Mouse (Mus musculus) heart, embryonic 16.5 days (tissue): ENCODE data around the gene Slc35b2. TPM values are rescaled to one million over a fixed set of nuclear protein-coding genes. Genes with fewer than 3 reads are reported as not detected.

ENCODE experiments used
- ATAC-seq: fragments of 200-750 bp; cut with Nextera tagmentation; replicated peaks from 2 replicates; pipeline ENCODE4 v1.8.0; 2017; ENCODE audit warnings: moderate number of reproducible peaks; ENCODE audit not compliant: insufficient read depth, low FRiP score; ENCODE audit errors: extremely low read depth
- H3K27ac ChIP-seq: fragments of 300-500 bp; sonication (generic); 2 replicates; pipeline ENCODE4 v1.5.1; 2014; ENCODE audit warnings: mild to moderate bottlenecking, low read length, control low read depth, moderate library complexity
- H3K27me3 ChIP-seq: fragments of 300-500 bp; sonication (generic); 2 replicates; pipeline ENCODE4 v1.6.1; 2014; ENCODE audit warnings: low read length, mixed read lengths; ENCODE audit not compliant: control insufficient read depth, insufficient read depth
- H3K36me3 ChIP-seq: fragments of 300-500 bp; sonication (generic); 2 replicates; pipeline ENCODE4 v1.6.1; 2014; ENCODE audit not compliant: control insufficient read depth, insufficient read depth
- H3K4me1 ChIP-seq: fragments of 300-500 bp; sonication (generic); 2 replicates; pipeline ENCODE4 v1.6.1; 2014; ENCODE audit warnings: low read length, mixed read lengths; ENCODE audit not compliant: control insufficient read depth, insufficient read depth
- H3K4me2 ChIP-seq: fragments of 300-500 bp; sonication (generic); 2 replicates; pipeline ENCODE4 v1.6.1; 2014; ENCODE audit warnings: low read depth, mild to moderate bottlenecking, control low read depth, low read length
- H3K4me3 ChIP-seq: fragments of 300-500 bp; sonication (generic); 2 replicates; pipeline ENCODE4 v1.5.1; 2014; ENCODE audit warnings: mild to moderate bottlenecking, control low read depth, low read length
- H3K9ac ChIP-seq: fragments of 300-500 bp; sonication (generic); 2 replicates; pipeline ENCODE4 v1.6.1; 2014; ENCODE audit warnings: low read length, control low read depth
- H3K9me3 ChIP-seq: fragments of 300-500 bp; sonication (generic); replicated peaks from 2 replicates; pipeline ENCODE4 v1.6.1; 2016; ENCODE audit warnings: low read length; ENCODE audit not compliant: control insufficient read depth
- WGBS: fragments of 180-500 bp; shearing (Covaris S2); extraction: QIAGEN DNeasy Blood & Tissue Kit; methylation state at CpG from one replicate; pipeline ENCODE4 v1.1.7; 2014; 5-methylcytosine and 5-hydroxymethylcytosine counted together
- polyA plus RNA-seq: library from polyadenylated mRNA; unstranded; fragments of >200 nt; fragmentation: Nextera tagmentation; extraction: Ambion mirVana; gene quantifications from 2 replicates; pipeline ENCODE4 v1.2.1, GENCODE M21; 2015

Gene Slc35b2
- polyA plus RNA-seq, 1 experiment from 2014 or later, result 89.4 TPM

DNA sequence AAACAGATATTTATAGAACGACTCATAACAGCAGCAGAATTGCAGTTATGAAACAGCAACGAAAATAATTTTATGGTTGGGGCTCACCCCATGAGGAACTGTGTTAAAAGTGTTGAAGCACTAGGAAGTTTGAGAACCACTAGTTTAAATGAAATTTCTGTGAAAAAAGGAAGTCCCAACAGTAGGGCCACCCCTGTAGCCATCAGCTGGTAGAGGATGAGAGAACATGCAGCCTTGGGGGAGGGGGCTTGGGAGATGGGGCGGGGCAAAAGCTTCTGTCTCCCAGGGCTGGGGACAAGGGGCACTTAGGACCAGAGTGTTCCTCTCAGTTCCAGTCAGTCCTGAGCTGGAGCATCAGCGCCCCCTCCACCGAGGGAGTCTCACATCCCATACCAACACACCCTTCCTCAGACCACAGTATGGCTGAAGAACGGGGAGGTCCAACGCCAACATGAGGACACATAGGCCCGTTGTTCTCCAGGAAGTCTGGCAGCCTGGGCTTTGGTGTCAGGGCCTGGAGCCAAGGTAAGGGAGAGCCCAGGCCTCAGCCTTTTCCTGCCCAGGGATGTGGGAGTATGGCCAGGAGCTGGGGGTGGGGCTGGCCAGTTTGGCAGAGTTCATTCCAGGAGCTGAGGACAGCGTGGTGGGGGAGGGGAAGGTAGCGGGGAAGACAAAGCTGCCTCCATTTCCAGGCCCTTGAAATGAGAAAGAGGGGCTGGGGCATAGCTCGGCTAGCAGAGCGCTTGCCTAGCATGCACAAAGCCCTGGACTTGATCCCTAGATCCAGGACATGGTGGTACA is 20.6 kb downstream of the Slc35b2 start:
- peaks cover 27% of the 10 kb centered on the region for H3K36me3 ChIP-seq
- WGBS, result 28% methylated on average over 12 of the region's 12 CpGs
- 0 out of 2 replicates have a peak overlapping the region, but pooled peaks have one; percentile 38 for H3K9ac ChIP-seq
- H3K4me3 ChIP-seq, result no peak overlapping the region
- no peaks in the 10 kb centered on the region for H3K27me3 ChIP-seq
- peaks cover 5% of the 10 kb centered on the region for H3K9me3 ChIP-seq
- ATAC-seq, result peak; percentile 75
- H3K27ac ChIP-seq, result peak overlapping the region; percentile 93
- H3K4me2 ChIP-seq, result peak overlapping the region; percentile 5; the same call in 1 of the 2 replicates
- H3K4me1 ChIP-seq, result peaks cover 35% of the 10 kb centered on the region

DNA sequence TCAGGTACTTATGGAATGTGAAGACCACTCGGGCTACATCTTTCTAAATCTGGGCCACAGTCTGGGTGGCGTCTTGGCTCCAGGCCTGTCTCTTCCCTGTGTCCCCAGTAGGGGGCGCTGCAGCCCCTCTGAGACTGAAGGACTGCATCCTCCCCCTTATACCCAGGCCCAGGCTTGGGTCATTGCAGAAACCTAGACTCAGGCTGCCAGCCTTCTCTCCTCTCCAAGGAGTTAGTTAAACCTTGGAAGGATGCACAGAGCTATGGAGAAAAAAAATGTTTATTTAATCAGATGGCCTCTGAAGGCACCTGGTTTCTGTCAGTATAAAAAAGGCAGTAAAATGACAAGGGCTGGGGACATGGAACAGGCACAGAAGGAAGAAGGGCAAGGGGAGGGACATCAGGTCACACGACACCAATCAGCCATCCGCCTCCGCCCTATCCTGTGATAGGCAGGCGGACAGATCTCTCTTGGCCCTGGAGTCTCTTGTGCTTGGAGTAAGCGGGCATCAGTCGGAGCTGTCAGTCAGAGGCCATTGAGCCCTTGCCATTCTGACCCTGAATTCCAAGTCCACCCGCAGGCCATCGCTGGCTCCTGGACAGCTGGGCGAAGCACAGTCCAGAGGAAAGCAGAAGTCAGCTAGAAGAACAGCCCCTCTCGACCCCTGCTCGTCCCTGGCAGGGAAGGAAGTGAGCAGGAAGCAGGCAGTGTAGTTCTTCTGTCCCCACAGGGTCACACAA is 21.4 kb downstream of the Slc35b2 start:
- Histone ChIP-seq H3K27me3 (no peaks in the 10 kb centered on the region), H3K4me1 (peaks cover 35% of the 10 kb centered on the region), H3K27ac (peak overlapping the region; percentile 93), H3K36me3 (peaks cover 31% of the 10 kb centered on the region), H3K9me3 (peaks cover 5% of the 10 kb centered on the region), H3K4me3 (no peak overlapping the region), H3K4me2 (peak overlapping the region; percentile 19; the same call in 1 of the 2 replicates), H3K9ac (peak overlapping the region; percentile 58)
- peak; percentile 85 for ATAC-seq
- WGBS, result 12% methylated on average over 14 of the region's 14 CpGs

DNA sequence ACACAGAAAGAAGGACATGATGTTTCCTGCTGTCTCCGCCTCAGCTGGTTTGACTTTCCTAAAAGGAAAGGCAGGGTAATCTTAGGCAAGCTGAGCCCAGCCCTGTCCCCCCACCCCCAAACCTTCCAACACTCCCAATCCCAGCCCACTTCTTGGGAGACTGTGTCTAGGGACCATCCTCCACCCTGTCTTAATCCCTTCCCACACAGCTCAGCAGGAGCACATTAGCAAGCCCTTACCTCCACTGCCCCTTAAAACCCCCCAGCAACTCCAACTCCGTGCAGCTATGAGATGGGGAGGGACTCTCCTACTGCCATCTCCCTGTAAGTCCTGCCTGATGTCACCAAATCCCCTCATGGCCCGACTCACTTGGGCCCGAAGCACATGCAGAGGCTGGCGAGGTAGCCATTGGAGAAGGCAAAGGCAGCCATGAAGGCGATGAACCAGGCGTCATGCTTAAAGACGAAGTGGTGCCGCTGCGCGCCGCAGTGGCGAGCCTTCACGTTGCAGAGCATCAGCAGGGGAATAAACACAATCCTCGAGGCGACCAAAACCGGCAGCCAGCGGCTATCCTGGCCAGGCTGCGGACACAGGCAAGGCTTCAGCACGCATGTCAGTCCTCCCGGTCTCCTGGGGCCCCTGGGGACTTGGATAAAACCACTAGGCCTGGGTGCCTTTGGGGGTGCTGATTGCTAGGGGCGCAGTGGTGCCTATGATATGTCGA is 22.2 kb downstream of the Slc35b2 start:
- WGBS, result 59% methylated on average over 23 of the region's 23 CpGs
- H3K4me1 ChIP-seq, result peaks cover 34% of the 10 kb centered on the region
- peaks cover 31% of the 10 kb centered on the region for H3K36me3 ChIP-seq
- no peak overlapping the region for H3K4me3 ChIP-seq
- H3K27me3 ChIP-seq, result no peaks in the 10 kb centered on the region
- H3K4me2 ChIP-seq, result no peak overlapping the region; the same call in 1 of the 2 replicates
- H3K27ac ChIP-seq, result peak overlapping the region; percentile 93
- no peak for ATAC-seq
- H3K9me3 ChIP-seq, result peaks cover 5% of the 10 kb centered on the region
- H3K9ac ChIP-seq, result peak overlapping the region; percentile 58

DNA sequence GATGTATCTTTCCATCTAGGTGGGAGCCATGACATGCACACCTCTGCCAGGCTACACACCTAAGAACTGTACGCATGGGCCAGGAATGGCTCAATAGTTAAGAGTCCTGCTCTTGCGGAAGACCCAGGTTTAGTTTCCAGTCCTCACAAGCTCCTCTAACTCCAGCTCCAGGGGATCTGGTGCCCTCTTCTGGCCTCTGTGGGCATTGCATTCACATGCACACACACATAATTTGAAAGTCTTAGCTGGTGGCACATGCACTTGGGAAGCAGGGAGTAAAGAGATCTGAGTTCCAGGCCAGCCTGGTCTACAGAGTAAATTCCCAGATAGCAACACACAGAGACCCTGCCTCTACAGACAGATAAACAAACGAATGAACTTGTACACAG is 22.8 kb downstream of the Slc35b2 start:
- H3K9me3 ChIP-seq, result peaks cover 5% of the 10 kb centered on the region
- H3K4me3 ChIP-seq, result no peak overlapping the region
- no peaks in the 10 kb centered on the region for H3K27me3 ChIP-seq
- H3K27ac ChIP-seq, result peak overlapping the region; percentile 93; the same call in 1 of the 2 replicates
- WGBS, result 96% methylated on average over 3 of the region's 3 CpGs
- H3K4me1 ChIP-seq, result peaks cover 36% of the 10 kb centered on the region
- no peak overlapping the region for H3K9ac ChIP-seq
- no peak overlapping the region for H3K4me2 ChIP-seq
- ATAC-seq, result no peak
- H3K36me3 ChIP-seq, result peaks cover 33% of the 10 kb centered on the region

DNA sequence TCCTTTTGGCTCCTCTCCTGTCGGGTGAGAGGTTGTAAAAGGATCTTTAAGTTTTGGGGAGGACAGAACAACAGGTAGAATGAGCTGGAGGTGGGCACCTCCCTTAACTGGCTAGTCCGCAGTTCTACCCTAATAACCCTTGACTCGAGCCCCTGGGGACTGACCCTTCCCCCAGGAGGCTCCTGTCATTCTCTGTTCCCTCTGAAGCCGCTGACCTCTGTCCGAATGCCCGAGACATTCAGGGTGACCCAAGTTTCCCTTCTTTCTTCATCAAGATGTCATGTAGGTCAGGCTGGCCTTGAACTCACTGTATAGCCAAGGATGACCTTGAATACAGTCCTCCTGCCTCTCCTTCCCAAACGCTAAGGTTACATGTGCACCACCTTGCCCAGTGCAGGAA is 24.7 kb downstream of the Slc35b2 start:
- ATAC-seq, result no peak
- 82% methylated on average over 7 of the region's 7 CpGs for WGBS
- H3K4me1 ChIP-seq, result peaks cover 47% of the 10 kb centered on the region
- peaks cover 5% of the 10 kb centered on the region for H3K9me3 ChIP-seq
- H3K4me2 ChIP-seq, result no peak overlapping the region
- H3K4me3 ChIP-seq, result no peak overlapping the region
- no peak overlapping the region for H3K27ac ChIP-seq
- H3K36me3 ChIP-seq, result peaks cover 33% of the 10 kb centered on the region
- no peak overlapping the region for H3K9ac ChIP-seq
- no peaks in the 10 kb centered on the region for H3K27me3 ChIP-seq

DNA sequence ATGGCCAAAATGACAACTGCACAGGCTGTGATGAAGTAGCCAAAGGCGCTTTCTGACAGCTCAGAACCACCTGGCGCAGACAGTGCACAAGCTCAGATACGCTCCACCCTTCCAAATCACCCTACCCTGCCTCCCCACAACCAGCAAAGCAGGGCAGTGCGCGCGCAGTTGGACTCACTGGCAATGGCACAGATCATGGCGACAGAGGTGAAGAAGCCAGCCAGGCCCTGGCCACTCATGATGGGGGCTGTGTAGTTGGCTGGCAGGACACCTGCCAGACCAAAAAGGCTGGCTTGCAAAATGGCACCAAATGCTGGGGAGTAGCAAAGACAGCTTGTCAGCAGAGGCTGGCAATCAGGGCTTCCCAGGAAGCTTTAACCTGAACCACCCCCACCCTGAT is 25.6 kb downstream of the Slc35b2 start:
- WGBS, result 96% methylated on average over 7 of the region's 7 CpGs
- Histone ChIP-seq H3K27ac (no peak overlapping the region), H3K9me3 (peaks cover 5% of the 10 kb centered on the region), H3K27me3 (no peaks in the 10 kb centered on the region), H3K4me3 (no peak overlapping the region), H3K4me1 (peaks cover 49% of the 10 kb centered on the region), H3K9ac (no peak overlapping the region), H3K4me2 (no peak overlapping the region), H3K36me3 (peaks cover 33% of the 10 kb centered on the region)
- no peak for ATAC-seq

DNA sequence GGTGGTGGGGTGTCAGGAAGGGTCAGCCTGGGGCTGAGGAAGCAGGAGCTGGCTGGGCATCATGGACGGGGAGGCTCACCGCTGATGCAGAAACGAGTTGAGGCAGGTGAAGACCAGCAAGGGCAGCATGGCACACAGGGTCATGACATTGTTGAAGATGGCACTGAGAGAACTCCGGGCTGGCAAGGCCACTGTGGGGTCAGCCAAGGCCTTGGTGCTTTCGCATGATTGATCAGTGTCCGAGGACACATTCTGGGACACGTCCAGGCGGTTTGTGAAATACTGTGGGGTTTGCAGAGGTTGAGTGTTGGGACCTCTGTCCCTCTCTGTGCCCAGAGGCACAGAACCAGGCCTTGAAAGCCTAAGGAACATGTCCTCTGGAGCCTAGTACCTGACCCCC is 26.2 kb downstream of the Slc35b2 start:
- peaks cover 33% of the 10 kb centered on the region for H3K36me3 ChIP-seq
- WGBS, result 91% methylated on average over 8 of the region's 8 CpGs
- no peak for ATAC-seq
- no peak overlapping the region for H3K27ac ChIP-seq
- H3K9ac ChIP-seq, result no peak overlapping the region
- H3K4me1 ChIP-seq, result peaks cover 50% of the 10 kb centered on the region
- no peaks in the 10 kb centered on the region for H3K27me3 ChIP-seq
- no peak overlapping the region for H3K4me2 ChIP-seq
- H3K4me3 ChIP-seq, result no peak overlapping the region
- H3K9me3 ChIP-seq, result peaks cover 5% of the 10 kb centered on the region

DNA sequence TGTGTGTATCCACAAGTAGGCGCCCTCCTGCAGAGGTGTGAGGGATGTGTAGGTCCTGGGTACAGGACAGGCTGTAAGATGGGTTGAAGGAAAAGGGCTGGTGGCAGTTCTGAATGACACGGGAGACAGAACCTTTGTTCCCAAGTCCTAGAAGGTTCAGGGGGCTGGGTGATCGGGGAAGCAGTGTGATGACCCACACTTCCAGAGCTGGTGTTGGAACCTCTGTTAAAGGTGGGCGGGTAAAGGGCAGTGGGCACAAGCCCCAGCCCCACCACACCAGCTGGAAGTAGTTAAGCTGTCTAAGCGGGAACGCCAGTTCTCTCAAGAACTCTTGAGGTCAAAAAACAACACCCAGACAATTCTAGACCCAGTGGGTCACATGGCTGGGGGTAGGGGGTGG is 26.7 kb downstream of the Slc35b2 start:
- Histone ChIP-seq H3K27ac (no peak overlapping the region), H3K9me3 (peaks cover 5% of the 10 kb centered on the region), H3K4me3 (no peak overlapping the region), H3K27me3 (no peaks in the 10 kb centered on the region), H3K36me3 (peaks cover 33% of the 10 kb centered on the region), H3K4me1 (peaks cover 48% of the 10 kb centered on the region), H3K9ac (no peak overlapping the region), H3K4me2 (no peak overlapping the region)
- WGBS, result 84% methylated on average over 6 of the region's 6 CpGs
- no peak for ATAC-seq
